Mouse (Mus musculus) myocyte (in vitro differentiated cells): ENCODE results near the gene Rps6kc1.

ENCODE experiments used
- MAX ChIP-seq: IDR thresholded peaks from one replicate; pipeline ENCODE4 v1.6.1; 2011; ENCODE audit warnings: low read depth, mild to moderate bottlenecking, control low read depth
- MYOD1 ChIP-seq, 3 experiments: IDR thresholded peaks; one replicate each; pipeline ENCODE4 v1.6.1; 2011; ENCODE audit warnings: control low read depth in 2 of 3, low read depth in 2 of 3, mild to moderate bottlenecking in 2 of 3, moderate library complexity in 1 of 3; ENCODE audit not compliant: insufficient read length in 2 of 3, control insufficient read depth in 1 of 3
- POLR2A ChIP-seq: IDR thresholded peaks from one replicate; pipeline ENCODE4 v1.6.1; 2011; ENCODE audit warnings: low read depth, mild to moderate bottlenecking, control low read depth, moderate library complexity; ENCODE audit not compliant: insufficient read length
- TCF12 ChIP-seq: IDR thresholded peaks from one replicate; pipeline ENCODE4 v1.6.1; 2011; ENCODE audit warnings: mild to moderate bottlenecking, control low read depth; ENCODE audit not compliant: poor library complexity, insufficient read depth, severe bottlenecking

- TF ChIP-seq TCF12 (no peak), POLR2A (no peak), MAX (no peak), MYOD1 (IDR thresholded peaks at IDR 0.05; ENCODE audit: control insufficient read depth in 1 of 3, insufficient read length in 2 of 3, low read depth in 2 of 3) (no peak)
Observed at GRCm38 (mm10) chr1:190881422-190881821, 30.1 kb downstream of the Rps6kc1 start.
